Mouse (Mus musculus): Measurements from ENCODE around the gene Tmem117. TPM values are rescaled to one million over a fixed set of nuclear protein-coding genes. Genes with fewer than 3 reads are reported as not detected.

The Tmem117 gene
- polyA plus RNA-seq, 1 experiment = not detected

- TF ChIP-seq GATA1 (IDR thresholded peaks at IDR 0.05; ENCODE audit: low read length) (no peak), TAL1 (IDR thresholded peaks at IDR 0.05; ENCODE audit: low read length) (no peak)
- no peak overlapping the region for H3K4me3 ChIP-seq (replicated peaks)
- no peaks in the 10 kb centered on the region for H3K27me3 ChIP-seq (ENCODE audit: control insufficient read depth)
- H3K9me3 ChIP-seq (ENCODE audit: control insufficient read depth, low read length) = no peaks in the 10 kb centered on the region
- no peaks in the 10 kb centered on the region for H3K36me3 ChIP-seq (ENCODE audit: control insufficient read depth)
- peaks cover 5% of the 10 kb centered on the region for H3K4me1 ChIP-seq (ENCODE audit: control insufficient read depth)
Measured at GRCm38 (mm10) chr15:94593586-94593985, 35.4 kb upstream of the Tmem117 start.

- TF ChIP-seq GATA1 (IDR thresholded peaks at IDR 0.05; ENCODE audit: low read length) = no peak
- TF ChIP-seq TAL1 (IDR thresholded peaks at IDR 0.05; ENCODE audit: low read length) = no peak
- Histone ChIP-seq H3K36me3 (ENCODE audit: control insufficient read depth) (no peaks in the 10 kb centered on the region), H3K4me1 (ENCODE audit: control insufficient read depth) (no peaks in the 10 kb centered on the region; the same call in 1 of the 2 replicates), H3K4me3 (replicated peaks) (no peak overlapping the region), H3K27me3 (ENCODE audit: control insufficient read depth) (no peaks in the 10 kb centered on the region), H3K9me3 (ENCODE audit: control insufficient read depth, low read length) (no peaks in the 10 kb centered on the region)
Measured at GRCm38 (mm10) chr15:94600145-94600707, 28.8 kb upstream of the Tmem117 start.

GRCm38 (mm10) chr15:94601339-94601738 lies 27.7 kb upstream of the Tmem117 start:
- Histone ChIP-seq H3K9me3 (ENCODE audit: control insufficient read depth, low read length) (no peaks in the 10 kb centered on the region), H3K36me3 (ENCODE audit: control insufficient read depth) (no peaks in the 10 kb centered on the region), H3K4me3 (replicated peaks) (no peak overlapping the region), H3K27me3 (ENCODE audit: control insufficient read depth) (no peaks in the 10 kb centered on the region), H3K4me1 (ENCODE audit: control insufficient read depth) (no peaks in the 10 kb centered on the region; the same call in 1 of the 2 replicates)
- TF ChIP-seq TAL1 (IDR thresholded peaks at IDR 0.05; ENCODE audit: low read length) (no peak), GATA1 (IDR thresholded peaks at IDR 0.05; ENCODE audit: low read length) (no peak)

GRCm38 (mm10) chr15:94602441-94602840 lies 26.6 kb upstream of the Tmem117 start:
- Histone ChIP-seq H3K9me3 (ENCODE audit: control insufficient read depth, low read length) (no peaks in the 10 kb centered on the region), H3K4me3 (replicated peaks) (no peak overlapping the region), H3K27me3 (ENCODE audit: control insufficient read depth) (no peaks in the 10 kb centered on the region), H3K36me3 (ENCODE audit: control insufficient read depth) (no peaks in the 10 kb centered on the region), H3K4me1 (ENCODE audit: control insufficient read depth) (no peaks in the 10 kb centered on the region; the same call in 1 of the 2 replicates)
- TF ChIP-seq GATA1 (IDR thresholded peaks at IDR 0.05; ENCODE audit: low read length) (no peak), TAL1 (IDR thresholded peaks at IDR 0.05; ENCODE audit: low read length) (no peak)

DNA sequence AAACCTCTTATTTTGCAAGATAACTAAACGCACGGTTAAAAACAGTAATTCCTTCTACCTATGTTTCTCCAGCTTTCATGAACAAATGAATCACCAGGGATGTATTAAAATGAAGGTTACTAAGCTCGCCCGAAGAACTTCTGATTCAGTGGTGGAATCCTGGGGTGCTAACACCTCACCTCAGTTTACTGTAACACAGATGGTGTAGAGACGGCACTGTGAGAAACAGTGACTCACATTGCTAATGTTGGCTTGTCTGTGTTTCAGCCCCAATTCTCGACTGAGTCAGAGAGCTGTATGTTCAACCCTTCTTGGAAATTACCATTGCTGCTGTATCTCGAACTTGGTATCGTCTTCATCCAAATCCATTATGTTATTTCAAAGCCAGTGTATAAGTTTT lies 21.3 kb upstream of the Tmem117 start:
- Histone ChIP-seq H3K9me3 (ENCODE audit: control insufficient read depth, low read length) (no peaks in the 10 kb centered on the region), H3K27me3 (ENCODE audit: control insufficient read depth) (no peaks in the 10 kb centered on the region), H3K4me1 (ENCODE audit: control insufficient read depth) (peaks cover 2% of the 10 kb centered on the region; the same call in 1 of the 2 replicates), H3K36me3 (ENCODE audit: control insufficient read depth) (no peaks in the 10 kb centered on the region), H3K4me3 (replicated peaks) (no peak overlapping the region)
- TF ChIP-seq GATA1 (IDR thresholded peaks at IDR 0.05; ENCODE audit: low read length) = no peak
- TF ChIP-seq TAL1 (IDR thresholded peaks at IDR 0.05; ENCODE audit: low read length) = no peak

GRCm38 (mm10) chr15:94616036-94616435 lies 13.0 kb upstream of the Tmem117 start:
- no peak for TF ChIP-seq GATA1 (IDR thresholded peaks at IDR 0.05; ENCODE audit: low read length)
- Histone ChIP-seq H3K9me3 (ENCODE audit: control insufficient read depth, low read length) (no peaks in the 10 kb centered on the region), H3K4me3 (replicated peaks) (no peak overlapping the region), H3K36me3 (ENCODE audit: control insufficient read depth) (no peaks in the 10 kb centered on the region), H3K4me1 (ENCODE audit: control insufficient read depth) (peaks cover 2% of the 10 kb centered on the region; the same call in 1 of the 2 replicates), H3K27me3 (ENCODE audit: control insufficient read depth) (no peaks in the 10 kb centered on the region)

DNA sequence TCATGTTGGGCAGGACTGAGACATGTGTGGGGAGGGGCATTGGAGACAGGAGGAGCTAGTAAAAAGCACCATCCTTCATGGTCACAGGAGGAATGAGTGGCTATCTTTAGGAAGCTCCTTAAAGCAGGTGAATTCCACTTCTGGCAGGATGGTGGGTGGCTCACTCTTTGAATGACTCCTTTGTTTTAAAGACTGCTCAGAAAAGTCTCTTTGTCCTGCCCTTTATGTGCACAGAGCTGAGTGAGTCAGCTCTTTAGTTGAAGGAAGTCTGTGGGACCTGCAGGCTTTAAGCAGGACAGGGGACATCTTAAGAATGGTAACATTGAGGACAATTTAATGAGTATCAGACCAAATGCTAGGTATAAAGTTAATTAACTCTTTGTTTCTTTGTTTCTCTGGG lies 8.1 kb upstream of the Tmem117 start:
- Histone ChIP-seq H3K4me1 (ENCODE audit: control insufficient read depth) (peaks cover 2% of the 10 kb centered on the region; the same call in 1 of the 2 replicates), H3K9me3 (ENCODE audit: control insufficient read depth, low read length) (no peaks in the 10 kb centered on the region), H3K36me3 (ENCODE audit: control insufficient read depth) (no peaks in the 10 kb centered on the region), H3K27me3 (ENCODE audit: control insufficient read depth) (0 out of 2 replicates have a peak, but pooled peaks cover 2% of the 10 kb centered on the region), H3K4me3 (replicated peaks) (no peak overlapping the region)
- no peak for TF ChIP-seq GATA1 (IDR thresholded peaks at IDR 0.05; ENCODE audit: low read length)
- no peak for TF ChIP-seq TAL1 (IDR thresholded peaks at IDR 0.05; ENCODE audit: low read length)

GRCm38 (mm10) chr15:94628463-94628829 lies 586 bp upstream of the Tmem117 start:
- peaks cover 47% of the 10 kb centered on the region for H3K27me3 ChIP-seq (ENCODE audit: control insufficient read depth)
- TF ChIP-seq TAL1 (IDR thresholded peaks at IDR 0.05; ENCODE audit: low read length) (no peak), GATA1 (IDR thresholded peaks at IDR 0.05; ENCODE audit: low read length) (no peak)
- H3K36me3 ChIP-seq (ENCODE audit: control insufficient read depth) = no peaks in the 10 kb centered on the region
- peaks cover 2% of the 10 kb centered on the region; the same call in 1 of the 2 replicates for H3K9me3 ChIP-seq (ENCODE audit: control insufficient read depth, low read length)
- H3K4me3 ChIP-seq (replicated peaks) = no peak overlapping the region
- no peaks in the 10 kb centered on the region for H3K4me1 ChIP-seq (ENCODE audit: control insufficient read depth)

DNA sequence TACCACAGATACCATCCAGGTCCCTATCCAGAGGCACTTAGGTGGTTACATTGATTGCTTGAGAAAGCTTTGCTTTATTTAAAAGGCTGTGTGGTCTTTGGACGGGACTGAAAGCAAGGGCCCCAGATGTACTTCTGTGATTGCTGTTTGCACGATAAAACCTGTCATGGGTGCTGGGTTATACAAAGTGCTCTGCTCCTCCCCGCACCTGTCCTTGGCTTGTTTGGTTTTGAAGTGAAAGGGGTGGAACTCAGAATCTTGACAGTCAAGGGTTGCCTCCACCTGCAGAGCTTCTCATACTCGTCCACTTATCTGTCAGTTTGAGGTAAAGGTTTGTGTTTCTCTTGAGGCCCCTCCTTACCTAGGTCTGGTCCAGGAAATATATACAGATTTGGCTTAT lies 1.5 kb downstream of the Tmem117 start:
- no peaks in the 10 kb centered on the region for H3K4me1 ChIP-seq (ENCODE audit: control insufficient read depth)
- TF ChIP-seq TAL1 (IDR thresholded peaks at IDR 0.05; ENCODE audit: low read length) (no peak), GATA1 (IDR thresholded peaks at IDR 0.05; ENCODE audit: low read length) (no peak)
- H3K36me3 ChIP-seq (ENCODE audit: control insufficient read depth) = no peaks in the 10 kb centered on the region
- peaks cover 2% of the 10 kb centered on the region; the same call in 1 of the 2 replicates for H3K9me3 ChIP-seq (ENCODE audit: control insufficient read depth, low read length)
- H3K4me3 ChIP-seq (replicated peaks) = no peak overlapping the region
- peaks cover 47% of the 10 kb centered on the region for H3K27me3 ChIP-seq (ENCODE audit: control insufficient read depth)

DNA sequence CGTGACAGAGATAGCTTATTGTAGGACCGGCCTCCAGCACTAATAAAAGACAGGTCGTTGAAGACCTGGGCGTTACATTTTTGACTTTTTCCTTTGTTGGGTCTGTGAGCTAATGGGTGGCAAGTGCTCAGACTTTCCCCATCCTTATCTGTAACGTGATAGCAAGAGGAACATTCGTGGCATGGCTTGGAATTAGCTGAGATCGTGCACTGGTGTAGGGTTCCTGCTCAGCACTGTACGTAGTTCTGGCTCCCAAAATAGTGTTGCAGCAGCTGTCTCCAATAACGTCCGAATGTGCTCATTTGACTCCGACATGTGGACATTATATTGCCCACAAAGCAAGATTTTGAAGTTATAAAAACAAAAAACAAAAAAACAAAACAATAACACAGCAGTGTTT lies 5.5 kb downstream of the Tmem117 start:
- Histone ChIP-seq H3K9me3 (ENCODE audit: control insufficient read depth, low read length) (no peaks in the 10 kb centered on the region), H3K27me3 (ENCODE audit: control insufficient read depth) (peaks cover 19% of the 10 kb centered on the region), H3K36me3 (ENCODE audit: control insufficient read depth) (no peaks in the 10 kb centered on the region), H3K4me1 (ENCODE audit: control insufficient read depth) (no peaks in the 10 kb centered on the region), H3K4me3 (replicated peaks) (no peak overlapping the region)
- TF ChIP-seq TAL1 (IDR thresholded peaks at IDR 0.05; ENCODE audit: low read length) (no peak), GATA1 (IDR thresholded peaks at IDR 0.05; ENCODE audit: low read length) (no peak)

Measured in erythroblast, embryonic 14.5 days (primary cell).